Mouse (Mus musculus) kidney, embryonic 16.5 days (tissue): ENCODE data around the gene Kcnq1. TPM values are rescaled to one million over a fixed set of nuclear protein-coding genes. Genes with fewer than 3 reads are reported as not detected.

Source experiments
- ATAC-seq: fragments of 200-750 bp; cut with Nextera tagmentation; 2 replicates; pipeline ENCODE4 v1.8.0; 2017; ENCODE audit warnings: moderate TSS enrichment; ENCODE audit not compliant: low FRiP score, low TSS enrichment
- H3K27ac ChIP-seq: fragments of 300-500 bp; sonication (generic); 2 replicates; pipeline ENCODE4 v1.5.1; 2014; ENCODE audit warnings: low read length
- H3K27me3 ChIP-seq: fragments of 300-500 bp; sonication (generic); 2 replicates; pipeline ENCODE4 v1.6.1; 2014; ENCODE audit warnings: low read length, control low read depth, mixed read lengths; ENCODE audit not compliant: insufficient read depth
- H3K36me3 ChIP-seq: fragments of 300-500 bp; sonication (generic); 2 replicates; pipeline ENCODE4 v1.6.1; 2014; ENCODE audit warnings: low read length, control low read depth, mixed read lengths; ENCODE audit not compliant: insufficient read depth
- H3K4me1 ChIP-seq: fragments of 300-500 bp; sonication (generic); 2 replicates; pipeline ENCODE4 v1.6.1; 2014; ENCODE audit warnings: low read length, control low read depth, mixed read lengths; ENCODE audit not compliant: insufficient read depth
- H3K4me2 ChIP-seq: fragments of 300-500 bp; sonication (generic); replicated peaks from 2 replicates; pipeline ENCODE4 v1.6.1; 2014; ENCODE audit warnings: low read depth, low read length
- H3K4me3 ChIP-seq: fragments of 300-500 bp; sonication (generic); 2 replicates; pipeline ENCODE4 v1.5.1; 2014; ENCODE audit warnings: mild to moderate bottlenecking, low read length
- H3K9ac ChIP-seq: fragments of 300-500 bp; sonication (generic); replicated peaks from 2 replicates; pipeline ENCODE4 v1.6.1; 2014; ENCODE audit warnings: low read length
- H3K9me3 ChIP-seq: fragments of 300-500 bp; sonication (generic); 2 replicates; pipeline ENCODE4 v1.6.1; 2016; ENCODE audit warnings: low read length, control low read depth
- whole genome bisulfite sequencing: fragments of 180-500 bp; shearing (Covaris S2); extraction: QIAGEN DNeasy Blood & Tissue Kit; methylation state at CpG from one replicate; pipeline ENCODE4 v1.1.7; 2014; 5-methylcytosine and 5-hydroxymethylcytosine counted together
- polyA plus RNA-seq: library from polyadenylated mRNA; unstranded; fragments of >200 nt; fragmentation: Nextera tagmentation; extraction: Ambion mirVana; gene quantifications from 2 replicates; pipeline ENCODE4 v1.2.1, GENCODE M21; 2015

The Kcnq1 gene
- polyA plus RNA-seq, 1 experiment from 2014 or later: 9.8 TPM

- H3K9ac ChIP-seq: no peak overlapping the region
- no peak overlapping the region for H3K27ac ChIP-seq
- WGBS: 95% methylated on average over 6 of the region's 6 CpGs
- H3K4me1 ChIP-seq: no peaks in the 10 kb centered on the region
- no peaks in the 10 kb centered on the region for H3K27me3 ChIP-seq
- no peaks in the 10 kb centered on the region for H3K36me3 ChIP-seq
- no peak overlapping the region for H3K4me3 ChIP-seq
- H3K4me2 ChIP-seq: no peak overlapping the region
- no peak for ATAC-seq
- no peaks in the 10 kb centered on the region for H3K9me3 ChIP-seq
These were observed 97.7 kb downstream of the Kcnq1 start for GRCm38 (mm10) chr7:143203897-143204296.

- no peak for ATAC-seq
- Histone ChIP-seq H3K27ac (no peak overlapping the region), H3K9ac (no peak overlapping the region), H3K27me3 (no peaks in the 10 kb centered on the region), H3K4me1 (no peaks in the 10 kb centered on the region), H3K4me3 (no peak overlapping the region), H3K36me3 (no peaks in the 10 kb centered on the region), H3K9me3 (no peaks in the 10 kb centered on the region), H3K4me2 (no peak overlapping the region)
- 63% methylated on average over 4 of the region's 4 CpGs for WGBS
These were observed 100.9 kb downstream of the Kcnq1 start for GRCm38 (mm10) chr7:143207044-143207443.

- Histone ChIP-seq H3K9ac (no peak overlapping the region), H3K9me3 (0 out of 2 replicates have a peak, but pooled peaks cover 3% of the 10 kb centered on the region), H3K4me2 (no peak overlapping the region), H3K27me3 (no peaks in the 10 kb centered on the region), H3K4me1 (no peaks in the 10 kb centered on the region), H3K4me3 (no peak overlapping the region), H3K36me3 (no peaks in the 10 kb centered on the region), H3K27ac (no peak overlapping the region)
- WGBS: 86% methylated on average over 4 of the region's 4 CpGs
- ATAC-seq: no peak
These were observed 104.6 kb downstream of the Kcnq1 start for GRCm38 (mm10) chr7:143210796-143211195.

GRCm38 (mm10) chr7:143251206-143251605 is 145.0 kb downstream of the Kcnq1 start:
- Histone ChIP-seq H3K9me3 (peaks cover 13% of the 10 kb centered on the region), H3K27ac (no peak overlapping the region), H3K36me3 (peaks cover 34% of the 10 kb centered on the region), H3K4me3 (no peak overlapping the region), H3K4me2 (no peak overlapping the region), H3K9ac (no peak overlapping the region), H3K4me1 (no peaks in the 10 kb centered on the region), H3K27me3 (no peaks in the 10 kb centered on the region)
- no peak for ATAC-seq
- WGBS: 94% methylated on average over 2 of the region's 2 CpGs

- Histone ChIP-seq H3K9ac (no peak overlapping the region), H3K27me3 (no peaks in the 10 kb centered on the region), H3K4me2 (no peak overlapping the region), H3K4me3 (no peak overlapping the region), H3K4me1 (no peaks in the 10 kb centered on the region), H3K36me3 (peaks cover 34% of the 10 kb centered on the region), H3K27ac (no peak overlapping the region), H3K9me3 (peaks cover 13% of the 10 kb centered on the region)
- 70% methylated on average over 6 of the region's 6 CpGs for WGBS
- ATAC-seq: no peak
These were observed 147.1 kb downstream of the Kcnq1 start for GRCm38 (mm10) chr7:143253126-143253871.

GRCm38 (mm10) chr7:143254901-143255300 is 148.7 kb downstream of the Kcnq1 start:
- no peak overlapping the region for H3K4me2 ChIP-seq
- WGBS: 91% methylated on average over 2 of the region's 2 CpGs
- H3K9ac ChIP-seq: no peak overlapping the region
- no peak for ATAC-seq
- H3K27me3 ChIP-seq: no peaks in the 10 kb centered on the region
- peaks cover 31% of the 10 kb centered on the region for H3K36me3 ChIP-seq
- H3K4me3 ChIP-seq: no peak overlapping the region
- peaks cover 13% of the 10 kb centered on the region for H3K9me3 ChIP-seq
- H3K4me1 ChIP-seq: no peaks in the 10 kb centered on the region
- H3K27ac ChIP-seq: no peak overlapping the region

- Histone ChIP-seq H3K4me3 (no peak overlapping the region), H3K4me1 (peaks cover 6% of the 10 kb centered on the region; the same call in 1 of the 2 replicates), H3K27ac (no peak overlapping the region), H3K36me3 (no peaks in the 10 kb centered on the region), H3K9me3 (no peaks in the 10 kb centered on the region), H3K9ac (no peak overlapping the region), H3K27me3 (no peaks in the 10 kb centered on the region), H3K4me2 (no peak overlapping the region)
- ATAC-seq: no peak
These were observed 155.1 kb downstream of the Kcnq1 start for GRCm38 (mm10) chr7:143261246-143261645.

GRCm38 (mm10) chr7:143263557-143263956 is 157.4 kb downstream of the Kcnq1 start:
- WGBS: 18% methylated on average over 3 of the region's 3 CpGs
- Histone ChIP-seq H3K9ac (no peak overlapping the region), H3K4me1 (peaks cover 6% of the 10 kb centered on the region; the same call in 1 of the 2 replicates), H3K9me3 (no peaks in the 10 kb centered on the region), H3K36me3 (no peaks in the 10 kb centered on the region), H3K27ac (no peak overlapping the region), H3K27me3 (no peaks in the 10 kb centered on the region), H3K4me3 (no peak overlapping the region), H3K4me2 (no peak overlapping the region)
- peak; percentile 74 for ATAC-seq

GRCm38 (mm10) chr7:143263966-143264365 is 157.8 kb downstream of the Kcnq1 start:
- H3K36me3 ChIP-seq: no peaks in the 10 kb centered on the region
- no peak overlapping the region for H3K27ac ChIP-seq
- no peaks in the 10 kb centered on the region for H3K9me3 ChIP-seq
- H3K4me1 ChIP-seq: peaks cover 6% of the 10 kb centered on the region; the same call in 1 of the 2 replicates
- no peak overlapping the region for H3K9ac ChIP-seq
- no peak for ATAC-seq
- no peak overlapping the region for H3K4me3 ChIP-seq
- 71% methylated on average over 4 of the region's 4 CpGs for WGBS
- no peak overlapping the region for H3K4me2 ChIP-seq
- H3K27me3 ChIP-seq: no peaks in the 10 kb centered on the region

- H3K27me3 ChIP-seq: no peaks in the 10 kb centered on the region
- H3K9me3 ChIP-seq: no peaks in the 10 kb centered on the region
- H3K4me3 ChIP-seq: no peak overlapping the region
- no peak overlapping the region for H3K9ac ChIP-seq
- ATAC-seq: no peak
- 92% methylated on average over 11 of the region's 11 CpGs for WGBS
- peaks cover 6% of the 10 kb centered on the region; the same call in 1 of the 2 replicates for H3K4me1 ChIP-seq
- H3K27ac ChIP-seq: no peak overlapping the region
- no peak overlapping the region for H3K4me2 ChIP-seq
- no peaks in the 10 kb centered on the region; the same call in 1 of the 2 replicates for H3K36me3 ChIP-seq
These were observed 159.2 kb downstream of the Kcnq1 start for GRCm38 (mm10) chr7:143265386-143265785.
